20 mouse cellular contexts compared by ENCODE assay signal in the genomic region with DNA sequence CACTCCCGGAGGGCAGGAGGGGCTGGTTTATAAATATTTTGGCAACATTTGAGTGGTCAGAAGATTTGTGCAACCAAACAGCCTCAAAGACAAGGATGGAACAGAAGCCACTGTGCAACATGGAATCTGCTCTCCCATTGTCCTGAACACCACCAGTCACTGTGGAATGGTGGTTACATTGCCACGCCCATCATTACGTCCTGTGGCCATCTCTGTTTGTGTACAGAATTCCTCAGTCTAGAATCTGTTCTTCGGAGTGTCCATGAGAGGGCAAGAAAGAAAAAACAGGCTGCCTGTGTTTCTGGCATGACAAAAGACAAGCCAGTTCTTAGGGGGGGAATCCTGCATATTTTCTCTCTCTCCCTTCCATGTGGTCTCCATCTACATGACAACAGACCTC.
DNase-seq lines count a peak whose midpoint lies in the region; ATAC-seq and TF ChIP-seq lines count a peak whose summit lies in the region.
"Had no signal": no experiment of that assay in that cellular context is flagged by ENCODE, and none has a peak within 500 bp of the region (broad histone marks: within the 10 kb centered on the region; RNA-seq: fewer than 3 reads in every experiment).

No protein-coding gene starts in this region.

- no peak overlapping the region for H3K4me3 ChIP-seq in hindbrain, embryonic 12.5 days
- H3K4me3 ChIP-seq in hindbrain, embryonic 10.5 days: no peak overlapping the region
- H3K4me3 ChIP-seq in lung, embryonic 14.5 days (ENCODE audit: low read depth, low read length): no peak overlapping the region
- no peak overlapping the region for H3K4me3 ChIP-seq in midbrain, embryonic 13.5 days (replicated peaks)
- H3K4me3 ChIP-seq in midbrain, embryonic 16.5 days (ENCODE audit: low read depth, low read length): no peak overlapping the region
- H3K4me3 ChIP-seq: embryonic facial prominence, embryonic 12.5 days; forebrain, embryonic 15.5 days; heart, adult 2 months; heart, embryonic 15.5 days had no signal

- 69% methylated on average over 4 of the region's 4 CpGs for WGBS in hindbrain, embryonic 12.5 days
- 79% methylated on average over 4 of the region's 4 CpGs for WGBS in hindbrain, embryonic 10.5 days
- WGBS in lung, embryonic 14.5 days: 28% methylated on average over 4 of the region's 4 CpGs
- 79% methylated on average over 4 of the region's 4 CpGs for WGBS in midbrain, embryonic 13.5 days
- WGBS in midbrain, embryonic 16.5 days: 70% methylated on average over 4 of the region's 4 CpGs

- H3K9me3 ChIP-seq in hindbrain, embryonic 12.5 days (replicated peaks): no peaks in the 10 kb centered on the region
- H3K9me3 ChIP-seq in hindbrain, embryonic 10.5 days: no peaks in the 10 kb centered on the region
- H3K9me3 ChIP-seq in lung, embryonic 14.5 days (ENCODE audit: low read depth, low read length): no peaks in the 10 kb centered on the region
- H3K9me3 ChIP-seq in midbrain, embryonic 13.5 days: no peaks in the 10 kb centered on the region
- H3K9me3 ChIP-seq in midbrain, embryonic 16.5 days (replicated peaks; ENCODE audit: control insufficient read depth, low read length, poor library complexity, severe bottlenecking): no peaks in the 10 kb centered on the region
- H3K9me3 ChIP-seq: embryonic facial prominence, embryonic 12.5 days; forebrain, embryonic 15.5 days; heart, embryonic 15.5 days had no signal

- H3K4me1 ChIP-seq in hindbrain, embryonic 12.5 days: peaks cover 13% of the 10 kb centered on the region
- H3K4me1 ChIP-seq in hindbrain, embryonic 10.5 days (replicated peaks): peaks cover 20% of the 10 kb centered on the region
- H3K4me1 ChIP-seq in lung, embryonic 14.5 days (ENCODE audit: insufficient read depth): peaks cover 6% of the 10 kb centered on the region; the same call in 1 of the 2 replicates
- H3K4me1 ChIP-seq in midbrain, embryonic 13.5 days (replicated peaks): peaks cover 21% of the 10 kb centered on the region
- 0 out of 2 replicates have a peak, but pooled peaks cover 2% of the 10 kb centered on the region for H3K4me1 ChIP-seq in midbrain, embryonic 16.5 days (ENCODE audit: control insufficient read depth, insufficient read depth, low read length)

- DNase-seq in hindbrain, embryonic 10.5 days (ENCODE audit: low spot score): no peak
- DNase-seq in lung, embryonic 14.5 days: peak; percentile 62
- no peak for DNase-seq in lung, postnatal 36 days
- peak; percentile 47 for DNase-seq in ZHBTc4 (ENCODE audit: low read depth, low spot score)
- no peak for DNase-seq in spleen, adult 12 weeks (ENCODE audit: low spot score)
- DNase-seq: adrenal gland, postnatal 14 days; cerebellum, adult 11-12 months; cerebellum, adult 9-10 months; cerebellum, postnatal 25 days; gastrocnemius, postnatal 10 days; heart, adult 2 months; heart, postnatal 14 days had no signal

- no peak overlapping the region for H3K9ac ChIP-seq in hindbrain, embryonic 12.5 days
- no peak overlapping the region for H3K9ac ChIP-seq in lung, embryonic 14.5 days
- H3K9ac ChIP-seq in midbrain, embryonic 13.5 days (replicated peaks): no peak overlapping the region
- H3K9ac ChIP-seq in midbrain, embryonic 16.5 days (ENCODE audit: low read depth, low read length): no peak overlapping the region
- H3K9ac ChIP-seq: embryonic facial prominence, embryonic 12.5 days; forebrain, embryonic 15.5 days; heart, embryonic 15.5 days had no signal

- H3K27me3 ChIP-seq in hindbrain, embryonic 12.5 days: no peaks in the 10 kb centered on the region
- H3K27me3 ChIP-seq in hindbrain, embryonic 10.5 days (ENCODE audit: insufficient read depth, poor library complexity, severe bottlenecking): no peaks in the 10 kb centered on the region
- no peaks in the 10 kb centered on the region for H3K27me3 ChIP-seq in lung, embryonic 14.5 days (ENCODE audit: insufficient read depth, low read length)
- no peaks in the 10 kb centered on the region for H3K27me3 ChIP-seq in midbrain, embryonic 13.5 days
- no peaks in the 10 kb centered on the region for H3K27me3 ChIP-seq in midbrain, embryonic 16.5 days (ENCODE audit: control insufficient read depth, insufficient read depth, low read depth, low read length)
- H3K27me3 ChIP-seq: CH12.LX; embryonic facial prominence, embryonic 12.5 days; forebrain, embryonic 15.5 days; heart, embryonic 15.5 days had no signal

- peak; percentile 14; the same call in 1 of the 2 replicates for TF ChIP-seq CTCF in lung, embryonic 14.5 days (IDR thresholded peaks at IDR 0.05; ENCODE audit: low read depth)

- 0 out of 2 replicates have a peak overlapping the region, but pooled peaks have one; percentile 52 for H3K27ac ChIP-seq in hindbrain, embryonic 12.5 days
- no peak overlapping the region; the same call in 1 of the 2 replicates for H3K27ac ChIP-seq in hindbrain, embryonic 10.5 days
- no peak overlapping the region for H3K27ac ChIP-seq in lung, embryonic 14.5 days (ENCODE audit: low read depth)
- 0 out of 2 replicates have a peak overlapping the region, but pooled peaks have one; percentile 4 for H3K27ac ChIP-seq in midbrain, embryonic 13.5 days
- H3K27ac ChIP-seq in midbrain, embryonic 16.5 days (ENCODE audit: low read length): no peak overlapping the region
- H3K27ac ChIP-seq: embryonic facial prominence, embryonic 12.5 days; forebrain, embryonic 15.5 days; heart, adult 2 months; heart, embryonic 15.5 days had no signal

- no peak overlapping the region for H3K4me2 ChIP-seq in hindbrain, embryonic 12.5 days (replicated peaks)
- no peak overlapping the region for H3K4me2 ChIP-seq in lung, embryonic 14.5 days
- no peak overlapping the region for H3K4me2 ChIP-seq in midbrain, embryonic 13.5 days (replicated peaks)
- H3K4me2 ChIP-seq in midbrain, embryonic 16.5 days (ENCODE audit: low read length): no peak overlapping the region
- H3K4me2 ChIP-seq: embryonic facial prominence, embryonic 12.5 days; forebrain, embryonic 15.5 days; heart, embryonic 11.5 days; heart, embryonic 15.5 days had no signal

- no peak for ATAC-seq in hindbrain, embryonic 12.5 days (ENCODE audit: low FRiP score)
- ATAC-seq in lung, embryonic 14.5 days (ENCODE audit: insufficient read depth): 0 out of 2 replicates have a peak, but pooled peaks have one; percentile 8
- no peak for ATAC-seq in midbrain, embryonic 13.5 days
- no peak for ATAC-seq in midbrain, embryonic 16.5 days
- ATAC-seq: forebrain, embryonic 15.5 days had no signal

- no peaks in the 10 kb centered on the region for H3K36me3 ChIP-seq in hindbrain, embryonic 12.5 days
- H3K36me3 ChIP-seq in hindbrain, embryonic 10.5 days: no peaks in the 10 kb centered on the region
- H3K36me3 ChIP-seq in lung, embryonic 14.5 days (ENCODE audit: insufficient read depth): no peaks in the 10 kb centered on the region
- no peaks in the 10 kb centered on the region for H3K36me3 ChIP-seq in midbrain, embryonic 13.5 days
- no peaks in the 10 kb centered on the region for H3K36me3 ChIP-seq in midbrain, embryonic 16.5 days (ENCODE audit: control insufficient read depth, insufficient read depth, low read length)
- H3K36me3 ChIP-seq: embryonic facial prominence, embryonic 12.5 days; forebrain, embryonic 15.5 days; heart, embryonic 15.5 days had no signal

Comparison
In these comparisons a context has a peak if more than half of its experiments do, and no peak if none do; other contexts are left out.
1. H3K27ac ChIP-seq: peak in hindbrain, embryonic 12.5 days (single experiment) and midbrain, embryonic 13.5 days (single experiment); none in hindbrain, embryonic 10.5 days (single experiment), lung, embryonic 14.5 days (single experiment) and midbrain, embryonic 16.5 days (single experiment).
2. DNase-seq: peak in lung, embryonic 14.5 days (single experiment) and ZHBTc4 (single experiment); none in hindbrain, embryonic 10.5 days (single experiment), lung, postnatal 36 days (single experiment) and spleen, adult 12 weeks (single experiment).